Mouse (Mus musculus) olfactory bulb, adult 2 months (tissue): ENCODE measurements around the gene Bank1. TPM values are rescaled to one million over a fixed set of nuclear protein-coding genes. Genes with fewer than 3 reads are reported as not detected.

ENCODE experiments used
- H3K27ac ChIP-seq: fragments of 200-500 bp; 2 replicates; pipeline ENCODE4 v1.5.1; 2012; ENCODE audit warnings: low read depth, low read length; ENCODE audit not compliant: insufficient read depth
- H3K4me1 ChIP-seq: fragments of 200-500 bp; 2 replicates; pipeline ENCODE4 v1.6.1; 2012; ENCODE audit warnings: low read length; ENCODE audit not compliant: control insufficient read depth, insufficient read depth
- H3K4me3 ChIP-seq: fragments of 200-500 bp; 2 replicates; pipeline ENCODE4 v1.5.1; 2012; ENCODE audit warnings: mild to moderate bottlenecking, low read depth, low read length, moderate library complexity; ENCODE audit not compliant: insufficient read depth
- CTCF ChIP-seq: fragments of 200-500 bp; IDR thresholded peaks from 2 replicates; pipeline ENCODE4 v1.5.1; 2012; ENCODE audit warnings: low read depth, mild to moderate bottlenecking, low read length, moderate library complexity; ENCODE audit not compliant: insufficient read depth
- POLR2A ChIP-seq: fragments of 200-500 bp; IDR thresholded peaks from 2 replicates; pipeline ENCODE4 v1.6.1; 2012; ENCODE audit warnings: mild to moderate bottlenecking, low read depth, low read length, moderate library complexity; ENCODE audit not compliant: insufficient read depth
- WGBS: fragments of 180-500 bp; shearing (Covaris S2); methylation state at CpG from one replicate; pipeline ENCODE4 v1.1.7; 2018; 5-methylcytosine and 5-hydroxymethylcytosine counted together
- polyA plus RNA-seq: library from polyadenylated mRNA; stranded (reverse); fragments of >200 nt; gene quantifications from 2 replicates; pipeline ENCODE4 v1.2.4, GENCODE M21; 2012; ENCODE audit warnings: low replicate concordance; ENCODE audit not compliant: missing spikeins, insufficient read depth, insufficient read length

Bank1 gene
- polyA plus RNA-seq, 1 experiment = not detected

- H3K4me3 ChIP-seq = no peak overlapping the region
- 80% methylated on average over 4 of the region's 4 CpGs for WGBS
- 0 out of 2 replicates have a peak, but pooled peaks cover 2% of the 10 kb centered on the region for H3K4me1 ChIP-seq
- TF ChIP-seq CTCF = no peak
- no peak for TF ChIP-seq POLR2A
- H3K27ac ChIP-seq = no peak overlapping the region
These were observed 315.2 kb downstream of the Bank1 start for GRCm38 (mm10) chr3:136010616-136011015.

DNA sequence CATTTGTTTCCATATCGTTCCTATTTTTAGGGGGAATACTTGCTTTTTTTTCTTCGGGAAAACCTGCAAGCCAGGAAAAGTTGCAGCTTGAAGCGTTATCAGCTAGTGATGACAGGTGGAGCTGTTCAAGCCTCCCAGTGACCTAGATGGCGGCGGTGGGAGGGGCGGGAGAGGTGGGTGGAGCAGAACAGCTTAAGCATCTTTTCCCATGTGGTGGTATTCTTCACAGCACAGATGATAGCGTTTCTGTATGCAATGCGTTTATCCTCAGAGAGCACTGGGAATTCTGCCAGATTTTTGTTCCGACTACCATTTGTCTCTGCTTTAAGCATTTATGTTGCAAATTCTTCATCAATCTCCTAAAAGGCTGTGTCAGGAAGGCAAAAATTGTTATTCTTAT, 318.0 kb downstream of the Bank1 start:
- Histone ChIP-seq H3K27ac (no peak overlapping the region), H3K4me1 (0 out of 2 replicates have a peak, but pooled peaks cover 2% of the 10 kb centered on the region), H3K4me3 (peak overlapping the region; percentile 2; the same call in 1 of the 2 replicates)
- TF ChIP-seq CTCF (no peak), POLR2A (no peak)
- WGBS = 10% methylated on average over 9 of the region's 9 CpGs

DNA sequence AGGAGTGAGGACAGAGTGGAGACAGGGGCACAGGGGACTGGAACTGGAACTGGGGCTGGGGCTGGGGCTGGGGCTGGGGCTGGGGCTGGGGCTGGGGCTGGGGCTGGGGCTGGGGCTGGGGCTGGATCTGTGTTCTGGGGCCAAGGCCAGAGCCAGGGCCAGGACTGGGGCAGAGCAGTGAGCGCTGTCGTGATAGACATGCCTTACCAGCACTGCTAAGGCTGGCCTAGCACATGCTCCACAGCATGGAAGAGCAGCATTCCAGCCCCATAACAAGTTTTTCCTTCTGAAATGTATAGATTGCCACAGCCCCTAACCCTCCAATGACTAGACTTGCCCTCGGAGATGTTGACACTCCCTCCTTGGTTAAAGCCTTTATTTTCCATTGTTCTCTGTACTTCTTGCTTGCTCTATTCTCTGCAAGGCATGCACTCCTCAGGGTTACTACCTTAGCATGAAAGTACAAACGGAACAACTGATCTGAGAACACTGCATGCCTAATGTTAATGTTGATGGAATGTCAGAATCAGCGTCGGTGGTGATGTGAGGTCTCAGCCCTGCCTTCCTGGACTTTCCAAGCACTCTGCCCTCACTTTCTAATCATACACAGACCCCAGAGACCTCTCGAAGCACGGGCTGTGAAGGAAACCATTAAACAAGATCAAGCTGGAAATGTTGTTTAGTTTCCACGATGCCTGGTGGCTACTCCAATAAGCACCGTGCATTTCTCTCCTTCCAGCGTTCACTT, 318.6 kb downstream of the Bank1 start:
- 0 out of 2 replicates have a peak, but pooled peaks cover 2% of the 10 kb centered on the region for H3K4me1 ChIP-seq
- no peak overlapping the region for H3K4me3 ChIP-seq
- no peak overlapping the region for H3K27ac ChIP-seq
- TF ChIP-seq CTCF (no peak), POLR2A (no peak)
- 50% methylated on average over 11 of the region's 11 CpGs for WGBS
